Mouse (Mus musculus): ENCODE measurements around the gene Il20rb. TPM values are rescaled to one million over a fixed set of nuclear protein-coding genes. Genes with fewer than 3 reads are reported as not detected.

Gene Il20rb
- total RNA-seq, 2 experiments from 2014 or later = 1.3 to 1.7 TPM

DNA sequence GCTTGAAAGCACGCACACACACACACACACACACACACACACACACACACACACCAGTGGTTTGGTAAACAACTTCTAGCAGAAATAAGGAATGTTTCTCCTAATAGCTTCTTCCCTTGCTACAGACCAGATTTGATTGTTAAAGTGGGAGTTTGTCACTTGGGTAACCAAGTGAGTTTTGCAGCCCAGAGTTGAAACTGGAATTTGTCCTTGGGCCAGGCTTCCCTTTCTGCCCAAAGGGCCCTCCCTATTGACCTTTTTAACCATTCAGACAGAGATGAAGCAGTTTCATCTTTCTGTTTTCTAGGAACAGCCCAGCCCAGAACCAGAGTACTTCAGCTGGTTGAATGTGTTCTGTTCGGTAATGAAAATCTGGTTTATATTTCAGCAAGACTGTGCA is 55.7 kb downstream of the Il20rb start:
- DNase-seq = no peak

GRCm38 (mm10) chr9:100419644-100420043 is 66.9 kb downstream of the Il20rb start:
- DNase-seq = no peak

DNA sequence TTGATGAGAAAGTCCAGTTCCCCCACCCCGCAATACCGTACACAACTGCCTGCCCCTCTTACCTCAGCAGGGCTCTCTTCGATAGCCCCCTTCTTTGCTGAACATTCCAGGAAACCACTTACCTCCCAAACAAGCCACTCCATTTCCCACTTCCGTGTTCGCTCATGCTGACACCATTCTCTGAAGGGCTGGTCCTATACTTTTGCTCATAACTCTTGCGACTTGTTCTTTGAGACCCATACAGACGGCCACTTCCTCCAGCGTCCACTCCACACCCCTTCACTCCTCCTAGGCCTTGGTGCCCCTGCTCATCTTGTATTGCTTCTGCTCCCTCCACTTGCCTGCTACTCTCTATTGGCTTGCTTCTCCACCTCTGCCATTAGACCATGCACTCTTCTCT is 67.5 kb downstream of the Il20rb start:
- no peak for DNase-seq

GRCm38 (mm10) chr9:100416756-100417155 is 69.8 kb downstream of the Il20rb start:
- DNase-seq = no peak

- no peak for DNase-seq
Measured at GRCm38 (mm10) chr9:100416299-100416698, 70.3 kb downstream of the Il20rb start.

DNA sequence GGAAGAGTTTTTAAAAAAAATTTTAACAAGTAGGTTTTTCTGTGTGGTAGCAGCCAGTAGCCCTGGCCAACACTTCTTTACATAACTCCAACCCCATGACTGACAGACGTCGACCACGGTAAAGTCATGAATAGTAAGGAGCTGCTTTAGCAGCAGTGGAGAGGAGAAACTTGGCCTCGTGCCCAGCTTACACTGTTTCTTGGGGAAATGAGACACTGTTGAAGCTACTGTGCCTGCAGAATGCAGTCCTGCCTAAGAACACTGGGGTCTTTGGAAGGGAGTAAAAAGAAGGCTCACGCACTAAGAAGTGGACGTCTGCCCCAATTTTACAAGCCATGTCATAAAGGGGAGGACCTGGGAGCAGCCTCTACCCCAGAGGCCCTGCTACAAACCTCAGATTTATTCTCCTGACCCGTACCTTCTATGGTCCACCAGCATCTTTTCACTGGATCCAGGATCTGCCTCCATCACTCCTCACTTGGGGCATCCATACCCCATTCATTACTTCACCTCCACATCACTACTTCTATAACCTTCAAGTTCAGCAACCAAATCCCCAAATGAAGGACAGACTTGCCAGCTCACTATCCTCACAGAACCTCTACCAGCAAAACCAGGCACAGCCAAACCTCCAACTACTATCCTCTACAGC is 71.1 kb downstream of the Il20rb start:
- no peak for DNase-seq

Other genes with a start within 250 kb of the Il20rb start
- gene Nck1, start 59.3 kb upstream of the Il20rb start, total RNA-seq (2021) = 10 to 100 TPM; 30.5 to 30.9 TPM
- gene Slc35g2, start 84.3 kb upstream of the Il20rb start, total RNA-seq (2021) = under 1 TPM; 0.46 to 0.51 TPM
- 10 to 100 TPM; 19.4 to 27.1 TPM for gene Stag1, start 111.0 kb upstream of the Il20rb start, total RNA-seq (2021)